In the genomic region with DNA sequence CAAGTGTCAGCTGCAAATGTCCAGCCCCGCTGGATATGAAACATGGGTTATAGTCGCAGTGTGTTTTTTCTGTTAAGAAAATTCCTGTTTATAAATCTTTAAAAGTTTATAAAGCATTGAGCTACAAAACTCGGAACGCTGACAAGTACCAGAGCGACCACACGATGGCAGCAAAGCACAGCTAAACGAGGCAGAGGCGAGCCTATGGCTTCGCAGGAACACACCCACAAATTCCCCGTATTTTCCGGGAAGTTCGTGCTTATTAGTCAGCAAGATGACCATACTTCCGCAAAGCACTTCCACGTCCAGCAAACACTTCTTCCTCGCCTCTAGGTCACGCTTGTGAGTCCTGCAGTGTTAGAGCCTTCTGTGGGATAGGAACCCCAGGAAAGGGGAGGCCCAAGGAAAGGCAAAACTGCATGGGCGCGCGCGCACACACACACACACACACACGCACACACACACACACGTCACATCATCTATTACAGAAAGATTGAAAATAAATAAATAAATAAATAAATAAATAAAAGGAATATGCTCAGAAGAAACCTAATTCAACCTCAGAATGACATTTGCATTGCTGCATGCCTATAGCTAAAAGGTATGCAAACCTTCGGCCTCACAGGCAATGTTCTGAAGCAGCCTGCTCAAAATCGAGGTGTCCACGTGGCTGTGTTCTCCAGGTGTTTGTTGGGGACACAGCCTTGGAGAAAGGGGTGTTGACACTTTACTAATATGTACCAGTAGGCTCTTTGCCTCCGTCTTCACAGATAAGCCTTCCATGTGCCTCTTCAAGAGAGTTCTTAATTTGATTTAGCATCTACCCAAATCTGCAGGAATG, we compare ENCODE assay signal across 8 mouse cellular contexts.
DNase-seq lines count a peak whose midpoint lies in the region; ATAC-seq and TF ChIP-seq lines count a peak whose summit lies in the region.

No protein-coding gene starts in this region.

- no peaks in the 10 kb centered on the region for H3K36me3 ChIP-seq in spleen, adult 2 months (ENCODE audit: control insufficient read depth, insufficient read depth, low read length)
- no peaks in the 10 kb centered on the region for H3K36me3 ChIP-seq in intestine, postnatal 0 days (ENCODE audit: control insufficient read depth, insufficient read depth)
- H3K36me3 ChIP-seq in splenic B cell, adult 2 months (ENCODE audit: control insufficient read depth, insufficient read depth, low read length, poor library complexity, severe bottlenecking): no peaks in the 10 kb centered on the region

- H3K4me1 ChIP-seq in spleen, adult 2 months (ENCODE audit: control insufficient read depth, insufficient read depth, insufficient read length): no peaks in the 10 kb centered on the region
- H3K4me1 ChIP-seq in intestine, postnatal 0 days (replicated peaks; ENCODE audit: control insufficient read depth, insufficient read depth, low read length): no peaks in the 10 kb centered on the region

- no peaks in the 10 kb centered on the region for H3K9me3 ChIP-seq in intestine, postnatal 0 days (ENCODE audit: control insufficient read depth)

- peak in 1 of 2 experiments; percentile 11 for DNase-seq in spleen, adult 2 months (ENCODE audit: low read depth in 1 of 2, low spot score in 2 of 2)
- DNase-seq in spleen, adult 12 weeks (ENCODE audit: low spot score): no peak
- peak; percentile 68 for DNase-seq in embryo, embryonic 9.5 days (ENCODE audit: extremely low spot score)
- DNase-seq in left cerebral cortex, postnatal 25 days (ENCODE audit: low spot score in 2 of 2): peak; percentile 81 to 82
- DNase-seq in mesoderm, embryonic 11.5 days (ENCODE audit: low read depth, low spot score): peak; percentile 85
- DNase-seq in splenic B cell, adult 2 months (ENCODE audit: low read depth, low spot score): peak; percentile 24

- peak; percentile 95 for ATAC-seq in granulocyte monocyte progenitor cell, adult 5-6 weeks (replicated peaks; ENCODE audit: poor library complexity, severe bottlenecking)
- ATAC-seq in intestine, postnatal 0 days: no peak

- H3K27ac ChIP-seq in spleen, adult 2 months (ENCODE audit: insufficient read depth, low read length): no peak overlapping the region
- H3K27ac ChIP-seq in intestine, postnatal 0 days (ENCODE audit: low read depth, low read length): no peak overlapping the region

- no peaks in the 10 kb centered on the region; the same call in 1 of the 2 replicates for H3K27me3 ChIP-seq in spleen, adult 2 months (ENCODE audit: control insufficient read depth, insufficient read depth, low read length)
- no peaks in the 10 kb centered on the region for H3K27me3 ChIP-seq in intestine, postnatal 0 days (replicated peaks; ENCODE audit: control insufficient read depth, insufficient read depth, low read length)
- H3K27me3 ChIP-seq in splenic B cell, adult 2 months (ENCODE audit: control insufficient read depth, insufficient read depth, low read length, poor library complexity, severe bottlenecking): no peaks in the 10 kb centered on the region

- H3K4me3 ChIP-seq in spleen, adult 2 months (ENCODE audit: extremely low read depth, insufficient read depth, insufficient read length): no peak overlapping the region
- no peak overlapping the region for H3K4me3 ChIP-seq in intestine, postnatal 0 days (ENCODE audit: low read depth, low read length)

- H3K9ac ChIP-seq in intestine, postnatal 0 days (ENCODE audit: low read depth, low read length): no peak overlapping the region

- peak; percentile 18; the same call in 1 of the 2 replicates for TF ChIP-seq CTCF in spleen, adult 2 months (IDR thresholded peaks at IDR 0.05; ENCODE audit: extremely low read depth, insufficient read depth, insufficient read length, insufficient replicate concordance)
- TF ChIP-seq CTCF in intestine, postnatal 0 days (IDR thresholded peaks at IDR 0.05; ENCODE audit: low read depth): peak; percentile 81

- no peak for TF ChIP-seq POLR2A in spleen, adult 2 months (IDR thresholded peaks at IDR 0.05; ENCODE audit: low read depth, low read length)

- H3K4me2 ChIP-seq in intestine, postnatal 0 days (replicated peaks; ENCODE audit: low read depth): peak overlapping the region; percentile 52

- WGBS in spleen, adult 2 months: 26% methylated on average over 26 of the region's 26 CpGs
- 25% methylated on average over 26 of the region's 26 CpGs for WGBS in intestine, postnatal 0 days

- intact Hi-C loops in left cerebral cortex, postnatal 25 days (cut with DNase I): loop anchor here (1.0 to 10.0 kb wide), 3 partner anchors 200 to 982 kb away; a partner anchor contains a TSS
